Mouse (Mus musculus) ES-Bruce4 (cell line): Measurements from ENCODE around the gene Rgs19.

ENCODE experiments used
- CTCF ChIP-seq: IDR thresholded peaks from one replicate; pipeline ENCODE4 v1.8.1; 2011; ENCODE audit warnings: low read depth, low read length
- EP300 ChIP-seq: IDR thresholded peaks from 2 replicates; pipeline ENCODE4 v1.6.1; 2011; ENCODE audit warnings: low read depth, low read length; ENCODE audit not compliant: insufficient read depth
- POLR2A ChIP-seq: IDR thresholded peaks from one replicate; pipeline ENCODE4 v1.8.1; 2011; ENCODE audit warnings: low read length; ENCODE audit not compliant: insufficient read depth

- TF ChIP-seq POLR2A (no peak), CTCF (no peak), EP300 (no peak)
These were observed 37.0 kb downstream of the Rgs19 start, which contains the start of gene Gm29797 for GRCm38 (mm10) chr2:181656734-181657133.
